Mouse (Mus musculus): ENCODE measurements at regions not wholly inside any gene's neighbourhood (a gene's known extent, or its start where the extent isn't known, plus 50 kb on each side); places are given as distances from the start of the nearest gene placed in this dataset.

GRCm38 (mm10) chr4:137101169-137101568, 52.6 kb upstream of the Zbtb40 start:
- no peak for DNase-seq (ENCODE audit: low spot score in 2 of 2)

DNA sequence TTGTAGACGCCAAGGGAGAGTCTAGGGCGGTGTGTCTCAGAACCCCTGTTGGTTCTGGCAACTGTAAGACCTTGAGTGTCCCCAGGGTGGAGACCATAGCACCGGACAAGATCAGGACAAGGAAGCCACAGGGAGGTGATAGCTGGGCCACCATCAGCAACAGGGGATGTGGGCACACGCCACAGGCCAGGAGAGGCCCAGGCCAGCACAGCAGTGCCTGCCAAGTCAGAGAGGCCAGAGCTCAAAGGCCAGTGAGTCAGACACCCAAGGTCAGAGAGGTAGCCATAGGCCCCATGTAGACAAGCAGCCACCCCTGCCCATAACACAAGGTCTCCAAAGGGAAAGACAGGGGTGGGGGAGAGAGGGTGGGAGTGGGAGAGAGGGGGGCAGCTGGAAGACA, 52.2 kb upstream of the Zbtb40 start:
- no peak for DNase-seq (ENCODE audit: low spot score in 2 of 2)

All from thymus, postnatal 10 days (tissue).